ENCODE assay signal across 17 mouse cellular contexts in genomic region chr5:4852711-4853320, GRCm38 (mm10).
A peak's percentile ranks its signal among the peaks of the same experiment; 100 is the strongest.
DNase-seq lines count a peak whose midpoint lies in the region; ATAC-seq lines count a peak whose summit lies in the region.
"Had no signal": no experiment of that assay in that cellular context is flagged by ENCODE, and none has a peak within 500 bp of the region (broad histone marks: within the 10 kb centered on the region; RNA-seq: fewer than 3 reads in every experiment).

No protein-coding gene starts in this region.

- DNase-seq in gastrocnemius, postnatal 14 days, result peak; percentile 11
- DNase-seq in gastrocnemius, postnatal 4 days (ENCODE audit: low spot score in 2 of 2), result no peak
- DNase-seq in kidney, postnatal 4 days, result peak; percentile 30 to 34
- no peak for DNase-seq in kidney, postnatal 14 days
- peak; percentile 16 for DNase-seq in lung, postnatal 14 days
- DNase-seq in left cerebral cortex, adult 18-20 months (ENCODE audit: low spot score in 2 of 2), result no peak
- DNase-seq in urinary bladder, postnatal 10 days (ENCODE audit: low spot score), result no peak
- DNase-seq: adrenal gland, postnatal 25 days; gastrocnemius, postnatal 36 days; right cerebral cortex, adult 18-20 months had no signal

- intact Hi-C loops in gastrocnemius, postnatal 14 days (cut with DNase I; ENCODE audit: low total_unique reads), result no loop called here

- no peak overlapping the region for H3K4me3 ChIP-seq in intestine, embryonic 16.5 days (ENCODE audit: low read length)
- H3K4me3 ChIP-seq: heart, embryonic 15.5 days; hindbrain, embryonic 12.5 days; limb, embryonic 15.5 days; neural tube, embryonic 15.5 days had no signal

- H3K9me3 ChIP-seq in intestine, embryonic 16.5 days (ENCODE audit: control insufficient read depth, low read length), result no peaks in the 10 kb centered on the region
- H3K9me3 ChIP-seq: heart, embryonic 15.5 days; hindbrain, embryonic 12.5 days; limb, embryonic 15.5 days; neural tube, embryonic 15.5 days had no signal

- H3K27ac ChIP-seq in intestine, embryonic 16.5 days (ENCODE audit: low read length), result peak overlapping the region; percentile 70
- H3K27ac ChIP-seq: heart, embryonic 15.5 days; hindbrain, embryonic 12.5 days; limb, embryonic 15.5 days; neural tube, embryonic 15.5 days had no signal

- no peaks in the 10 kb centered on the region; the same call in 1 of the 2 replicates for H3K4me1 ChIP-seq in intestine, embryonic 16.5 days (ENCODE audit: control insufficient read depth, insufficient read depth, low read length)
- H3K4me1 ChIP-seq: heart, embryonic 15.5 days; neural tube, embryonic 15.5 days had no signal

- 69% methylated on average over 6 of the region's 6 CpGs for WGBS in intestine, embryonic 16.5 days

- no peak overlapping the region for H3K4me2 ChIP-seq in intestine, embryonic 16.5 days (ENCODE audit: low read depth, low read length)
- H3K4me2 ChIP-seq: heart, embryonic 15.5 days; hindbrain, embryonic 12.5 days; limb, embryonic 15.5 days; neural tube, embryonic 15.5 days had no signal

- no peaks in the 10 kb centered on the region for H3K27me3 ChIP-seq in intestine, embryonic 16.5 days (replicated peaks; ENCODE audit: control insufficient read depth, insufficient read depth, low read length)
- H3K27me3 ChIP-seq: heart, embryonic 15.5 days; limb, embryonic 15.5 days; neural tube, embryonic 15.5 days had no signal

- no peaks in the 10 kb centered on the region for H3K36me3 ChIP-seq in intestine, embryonic 16.5 days (ENCODE audit: control insufficient read depth, insufficient read depth, low read length)
- H3K36me3 ChIP-seq: heart, embryonic 15.5 days; hindbrain, embryonic 12.5 days; limb, embryonic 15.5 days; neural tube, embryonic 15.5 days had no signal

- 0 out of 2 replicates have a peak, but pooled peaks have one; percentile 40 for ATAC-seq in intestine, embryonic 16.5 days
- ATAC-seq: CD4-positive, CD25-positive, alpha-beta regulatory T cell, adult 4 months; forebrain, embryonic 14.5 days had no signal

- no peak overlapping the region for H3K9ac ChIP-seq in intestine, embryonic 16.5 days (ENCODE audit: low read depth, low read length)
- H3K9ac ChIP-seq: heart, embryonic 15.5 days; hindbrain, embryonic 12.5 days; limb, embryonic 15.5 days; neural tube, embryonic 15.5 days had no signal

Comparison
In these comparisons a context has a peak if more than half of its experiments do, and no peak if none do; other contexts are left out.
1. DNase-seq: peak in gastrocnemius, postnatal 14 days (single experiment), kidney, postnatal 4 days (2 of 2) and lung, postnatal 14 days (single experiment); none in gastrocnemius, postnatal 4 days (0 of 2), kidney, postnatal 14 days (single experiment), left cerebral cortex, adult 18-20 months (0 of 2) and urinary bladder, postnatal 10 days (single experiment).